Mouse (Mus musculus): ENCODE results near the gene Tmem131.
"Not testable (repeated sequence)": the region's sequence is repeated elsewhere in the genome, so short reads cannot be mapped to it uniquely, and the experiment has no call there.

Gene Tmem131

DNA sequence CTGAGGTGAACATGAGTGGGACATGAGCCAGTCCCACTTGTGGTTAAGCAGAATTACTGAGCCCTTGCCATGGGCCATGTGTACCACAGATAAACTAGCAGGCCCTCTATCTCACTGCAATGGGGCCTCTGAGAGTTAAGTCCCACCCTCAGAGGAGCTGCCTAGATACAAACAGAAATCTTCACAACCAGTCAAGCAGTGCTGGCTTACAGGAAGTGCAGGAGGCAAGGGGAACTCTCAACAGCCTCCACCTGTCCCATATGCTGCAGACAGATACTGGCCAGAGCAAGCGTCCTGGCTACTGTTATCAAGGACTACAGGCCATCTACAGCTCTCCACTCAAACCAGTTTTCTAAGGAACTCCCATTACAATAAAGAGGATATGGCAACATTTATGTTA is 23.7 kb downstream of the Tmem131 start:
- no peak for DNase-seq (ENCODE audit: low read depth, low spot score)

DNA sequence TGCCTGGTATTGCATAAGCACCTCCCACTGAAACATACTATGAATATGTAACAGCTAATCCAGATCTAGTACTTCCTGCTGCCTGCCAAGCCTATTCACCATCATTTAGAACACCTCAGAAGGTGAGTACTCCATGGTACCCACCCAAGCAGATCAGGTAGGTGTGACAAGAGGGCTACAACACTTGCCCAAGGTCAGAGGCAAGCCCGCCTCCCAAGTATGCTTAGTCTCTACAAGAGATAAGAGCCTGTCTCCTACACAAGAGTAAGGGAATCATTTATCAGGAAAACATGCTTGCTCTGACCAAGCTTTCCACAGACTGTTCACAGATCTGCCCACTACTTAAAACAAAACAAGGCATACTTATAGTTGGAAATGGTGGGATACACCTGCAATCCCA is 26.0 kb downstream of the Tmem131 start:
- DNase-seq (ENCODE audit: low read depth, low spot score) = no peak

DNA sequence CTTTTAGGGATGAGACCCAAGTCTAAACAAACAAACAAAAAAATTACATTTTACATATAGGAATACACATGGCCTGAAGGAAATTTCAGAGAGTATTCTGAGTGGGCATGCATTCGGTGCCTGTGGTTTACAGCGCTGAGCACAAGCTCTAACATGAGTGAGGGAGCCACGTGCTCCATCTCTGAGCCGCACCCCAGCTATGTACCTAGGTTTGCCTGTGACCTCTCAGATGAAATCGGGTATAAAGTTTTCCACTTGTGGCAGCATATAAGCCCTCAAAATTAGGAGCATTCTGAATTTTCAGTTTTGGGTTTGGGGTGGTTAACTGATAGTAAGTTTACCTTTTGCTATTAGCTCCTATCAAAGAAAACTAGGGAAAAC is 28.3 kb downstream of the Tmem131 start:
- no peak for DNase-seq (ENCODE audit: low read depth, low spot score)

DNA sequence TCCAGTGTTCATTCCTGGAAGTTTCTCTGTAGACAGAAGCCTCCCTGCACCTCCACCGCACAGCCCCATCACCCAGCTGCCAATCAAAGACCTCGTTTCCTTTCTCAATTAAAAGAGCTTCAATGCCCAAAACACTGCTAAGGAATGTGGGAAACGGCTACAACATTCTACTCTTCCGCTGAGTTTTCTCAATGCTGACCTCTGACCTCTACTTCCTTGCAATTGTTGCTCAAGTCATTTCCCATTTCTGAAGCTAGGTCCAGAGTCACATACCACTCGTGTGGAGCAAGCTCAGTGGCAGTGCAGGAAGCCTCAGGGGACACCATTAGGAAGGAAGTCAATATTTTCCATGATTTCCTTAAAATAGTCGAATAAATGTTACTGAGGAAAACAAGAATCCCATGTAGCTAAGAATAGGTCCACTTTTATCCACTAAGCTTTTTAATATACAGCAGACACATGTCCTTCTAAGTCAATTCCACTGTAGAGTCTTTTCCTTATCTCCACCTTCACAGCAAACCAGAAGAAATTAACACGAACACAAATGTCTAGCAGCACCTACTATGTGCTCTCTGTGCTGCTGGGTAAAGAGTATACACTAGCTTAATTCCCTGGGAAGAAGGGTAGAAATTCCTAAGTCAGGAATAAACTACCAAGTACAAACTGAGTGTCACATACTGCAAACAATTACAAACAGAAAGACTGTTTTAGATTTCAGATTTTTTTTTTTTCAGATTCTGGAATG is 28.8 kb downstream of the Tmem131 start:
- no peak for DNase-seq (ENCODE audit: low read depth, low spot score)

DNA sequence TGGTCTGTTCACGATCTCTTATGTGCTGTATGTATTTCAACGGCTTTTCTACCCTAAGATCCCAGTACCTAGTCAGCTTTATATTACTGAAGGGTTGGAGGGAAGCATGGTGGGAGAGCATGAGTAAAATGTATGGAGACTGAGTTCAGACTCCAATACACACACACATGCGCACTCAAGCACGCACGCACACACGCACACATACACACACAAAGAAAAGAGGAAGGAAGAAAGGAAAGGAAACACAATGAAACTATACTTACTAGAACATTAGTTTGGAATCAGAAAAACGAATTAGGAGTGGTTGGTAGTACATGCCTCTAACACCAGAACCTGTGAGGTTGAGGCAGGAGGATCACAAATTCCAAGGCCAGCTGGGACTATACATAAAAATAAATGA is 29.7 kb downstream of the Tmem131 start:
- DNase-seq (ENCODE audit: low read depth, low spot score) = no peak

- DNase-seq (ENCODE audit: low read depth, low spot score) = no peak
These were observed 31.2 kb downstream of the Tmem131 start for GRCm38 (mm10) chr1:36912239-36912638.

- no peak for DNase-seq (ENCODE audit: low read depth, low spot score)
These were observed 31.9 kb downstream of the Tmem131 start for GRCm38 (mm10) chr1:36911603-36912002.

DNA sequence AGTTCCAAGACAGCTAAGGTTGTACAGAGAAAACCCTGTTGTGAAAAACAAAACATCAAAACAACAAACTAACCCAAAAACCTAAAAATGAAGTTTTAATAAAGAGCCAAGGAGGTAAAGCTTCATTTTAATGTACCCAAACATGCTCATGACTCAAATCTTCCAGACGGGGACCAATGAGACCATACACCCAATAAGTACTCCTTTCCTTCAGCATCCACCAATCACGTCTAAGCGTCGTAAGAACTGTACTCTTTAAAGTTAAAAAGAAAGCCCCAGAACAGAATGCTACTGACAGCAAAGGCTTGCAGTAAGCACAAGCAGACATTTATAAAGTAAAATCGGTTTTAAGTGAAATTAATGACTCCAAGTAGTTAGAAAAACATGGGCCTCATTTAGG is 33.1 kb downstream of the Tmem131 start:
- DNase-seq (ENCODE audit: low read depth, low spot score) = no peak

DNA sequence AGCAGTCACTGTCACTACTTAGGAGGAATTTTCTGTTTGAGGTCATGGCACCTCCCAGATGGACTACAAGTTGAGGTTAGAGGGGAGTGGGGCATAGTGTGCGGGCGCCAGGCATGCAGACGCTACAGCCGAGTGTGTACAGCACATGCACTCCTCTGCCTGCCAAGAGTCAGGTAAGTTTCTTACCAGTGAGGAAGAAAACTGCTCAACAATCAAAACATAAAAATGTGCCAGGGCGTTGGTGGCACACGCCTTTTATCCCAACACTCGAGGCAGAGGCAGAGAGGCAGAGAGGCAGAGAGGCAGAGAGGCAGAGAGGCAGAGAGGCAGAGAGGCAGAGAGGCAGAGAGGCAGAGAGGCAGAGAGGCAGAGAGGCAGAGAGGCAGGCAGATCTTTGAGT is 33.5 kb downstream of the Tmem131 start:
- DNase-seq (ENCODE audit: low read depth, low spot score) = not testable (repeated sequence)

DNA sequence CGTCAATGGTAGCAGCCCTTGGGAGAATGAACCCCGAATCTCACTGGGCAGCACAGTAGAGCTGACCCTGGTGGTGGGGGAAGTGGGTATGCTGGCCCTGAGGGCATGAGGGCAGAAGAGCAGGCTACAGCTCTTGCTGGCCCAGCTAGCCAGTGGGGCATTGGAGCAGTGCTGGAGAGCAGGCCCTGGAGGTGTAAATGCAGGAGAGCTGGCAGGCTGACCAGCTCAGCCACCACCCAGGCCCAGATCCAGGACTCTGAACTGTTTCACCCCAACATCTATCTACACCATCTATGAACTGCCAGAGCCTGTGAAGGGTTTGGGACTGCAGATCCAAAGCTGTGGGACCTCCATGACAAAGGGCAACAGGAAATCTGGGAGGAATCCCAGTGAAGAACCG is 38.2 kb downstream of the Tmem131 start:
- no peak for DNase-seq (ENCODE audit: low read depth, low spot score)

DNA sequence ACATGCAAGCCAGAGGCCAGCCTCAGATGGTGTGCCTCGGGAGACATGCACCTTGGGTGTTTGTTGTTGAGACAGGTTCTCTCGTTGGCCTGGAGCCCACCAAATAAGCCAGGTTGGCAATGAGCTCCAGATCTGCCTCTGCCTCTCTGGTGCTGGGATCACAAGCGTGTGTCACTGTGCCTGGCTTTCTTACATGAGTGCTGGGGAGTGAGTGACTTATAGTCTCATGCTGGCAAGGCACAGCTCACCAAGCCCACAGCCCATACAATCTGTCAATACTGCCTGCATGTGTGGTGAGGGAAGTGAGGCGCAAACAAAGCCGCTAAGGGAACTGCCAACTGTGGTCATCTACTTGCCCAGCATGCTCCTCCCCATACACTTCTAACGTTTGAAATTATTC is 39.0 kb downstream of the Tmem131 start:
- no peak for DNase-seq (ENCODE audit: low read depth, low spot score)

- DNase-seq (ENCODE audit: low read depth, low spot score) = peak; percentile 19
These were observed 39.4 kb downstream of the Tmem131 start for GRCm38 (mm10) chr1:36904084-36904451.

- peak; percentile 17 for DNase-seq (ENCODE audit: low read depth, low spot score)
These were observed 39.9 kb downstream of the Tmem131 start for GRCm38 (mm10) chr1:36903376-36904083.

DNA sequence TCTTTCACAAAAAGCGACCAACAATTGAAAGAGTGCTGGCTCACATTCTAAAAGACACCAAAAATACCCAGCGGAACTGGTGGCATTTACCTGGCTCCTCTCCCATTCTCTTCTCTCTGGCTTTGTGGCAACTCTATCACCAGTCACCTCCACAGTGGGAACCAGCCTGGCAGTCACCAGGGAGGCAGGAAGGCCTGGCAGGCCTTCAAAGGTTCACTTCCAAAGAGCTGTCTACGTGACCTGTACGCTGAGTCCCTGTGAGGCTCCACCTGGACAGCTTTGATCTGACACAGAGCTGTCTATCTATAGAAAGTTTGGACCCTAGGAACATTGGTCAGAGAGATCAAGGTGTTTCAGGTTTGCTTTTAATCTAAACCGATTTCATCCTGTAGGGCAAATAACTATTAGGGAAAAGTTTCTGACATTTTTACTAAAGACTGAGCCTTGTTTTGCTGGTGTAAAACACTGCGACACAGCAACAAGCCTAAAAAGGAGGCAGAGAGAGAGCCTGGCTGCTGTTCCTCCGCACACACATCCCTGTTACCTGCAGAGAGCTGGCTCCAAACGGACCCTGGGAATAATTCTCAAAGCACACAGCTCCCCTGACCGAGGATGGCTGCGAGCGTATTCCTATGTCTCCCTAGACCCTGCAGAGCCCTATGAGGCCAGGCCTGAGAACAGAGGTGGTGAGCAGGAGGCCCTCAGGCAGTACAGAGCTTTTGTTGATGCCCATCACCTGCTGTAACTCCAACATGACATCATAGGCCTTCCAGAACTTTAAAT is 40.7 kb downstream of the Tmem131 start:
- DNase-seq (ENCODE audit: low read depth, low spot score) = no peak

- no peak for DNase-seq (ENCODE audit: low read depth, low spot score)
These were observed 43.8 kb downstream of the Tmem131 start for GRCm38 (mm10) chr1:36899622-36900021.

GRCm38 (mm10) chr1:36896423-36896822 is 47.0 kb downstream of the Tmem131 start:
- no peak for DNase-seq (ENCODE audit: low read depth, low spot score)

- no peak for DNase-seq (ENCODE audit: low read depth, low spot score)
These were observed 48.0 kb downstream of the Tmem131 start for GRCm38 (mm10) chr1:36895452-36895851.

DNA sequence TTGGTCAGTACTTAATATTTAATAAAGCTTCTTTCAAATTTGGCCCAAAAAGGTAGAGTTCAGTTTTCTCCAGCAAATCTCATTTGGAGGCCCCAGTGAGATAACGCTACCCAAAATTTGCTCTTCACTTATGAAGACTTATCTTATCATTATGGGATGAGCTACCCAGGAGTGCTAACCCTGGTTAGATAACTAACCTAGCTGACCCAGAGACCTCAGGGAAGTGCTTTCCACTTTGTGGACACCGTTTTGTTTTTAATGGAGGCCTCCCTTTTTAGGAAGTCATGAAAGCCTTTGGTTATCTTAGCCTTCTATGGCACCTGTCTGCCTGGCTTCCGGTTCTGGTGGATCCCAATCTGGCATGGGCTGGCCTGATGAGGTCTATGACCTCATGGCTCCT is 49.3 kb downstream of the Tmem131 start:
- no peak for DNase-seq (ENCODE audit: low read depth, low spot score)

DNA sequence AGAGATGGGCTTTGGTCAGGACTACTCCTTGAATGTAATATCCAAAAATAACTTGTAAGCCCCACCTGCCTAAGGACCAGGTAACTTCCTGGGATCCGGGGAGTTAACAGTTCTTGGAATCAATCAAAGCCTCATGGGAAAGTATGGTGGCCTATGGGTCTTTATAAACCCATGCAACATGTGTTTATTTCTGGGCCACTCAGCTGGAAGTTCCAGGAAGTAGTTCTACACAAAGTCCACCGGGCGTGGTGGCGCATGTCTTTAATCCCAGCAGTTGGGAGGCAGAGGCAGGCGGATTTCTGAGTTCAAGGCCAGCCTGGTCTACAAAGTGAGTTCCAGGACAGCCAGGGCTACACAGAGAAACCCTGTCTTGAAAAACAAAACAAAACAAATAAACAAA is 49.7 kb downstream of the Tmem131 start:
- DNase-seq (ENCODE audit: low read depth, low spot score) = not testable (repeated sequence)

DNA sequence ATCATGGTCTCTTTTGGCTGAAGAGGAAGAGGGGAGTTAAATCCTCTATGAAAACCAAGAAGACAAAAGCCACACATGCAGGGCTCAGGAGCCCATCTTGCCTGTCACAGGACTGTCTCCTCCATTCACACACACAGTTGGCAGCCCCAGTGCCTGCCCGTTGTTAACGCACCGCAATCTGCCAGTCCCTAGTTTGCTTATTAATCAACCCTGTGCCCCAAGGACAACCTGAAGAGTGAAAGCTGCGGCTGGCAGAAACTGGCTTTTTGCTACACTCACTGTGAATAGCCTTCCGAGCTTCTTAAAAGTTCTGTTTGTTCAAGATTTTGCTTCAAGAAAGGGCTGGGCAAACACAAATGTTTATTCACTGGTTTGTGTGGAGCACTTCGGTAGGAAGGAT is 50.3 kb downstream of the Tmem131 start:
- DNase-seq (ENCODE audit: low read depth, low spot score) = no peak

DNA sequence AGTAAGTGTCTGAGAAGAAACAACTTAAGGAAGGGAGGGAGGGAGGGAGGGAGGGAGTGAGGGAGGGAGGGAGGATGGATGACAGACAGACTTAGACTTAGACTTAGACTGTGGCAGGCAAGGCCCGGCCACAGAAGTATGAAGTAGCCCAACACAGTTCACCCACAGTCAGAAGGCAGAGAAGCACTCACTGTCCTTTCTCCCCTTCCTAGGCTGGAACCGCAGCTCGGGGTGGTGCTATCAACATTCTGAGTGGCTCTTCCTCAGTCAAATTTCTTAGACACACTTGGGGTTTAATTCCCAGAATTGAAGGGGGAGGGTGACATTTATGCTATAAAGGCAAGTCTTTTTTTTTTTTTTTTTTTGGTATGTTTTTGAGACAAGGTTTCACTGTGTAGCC is 51.0 kb downstream of the Tmem131 start:
- DNase-seq (ENCODE audit: low read depth, low spot score) = no peak

GRCm38 (mm10) chr1:36889016-36889415 is 54.5 kb downstream of the Tmem131 start:
- DNase-seq (ENCODE audit: low read depth, low spot score) = no peak

GRCm38 (mm10) chr1:36887172-36887571 is 56.3 kb downstream of the Tmem131 start:
- DNase-seq (ENCODE audit: low read depth, low spot score) = no peak

Measured in 3T3-L1 (cell line).